Mouse (Mus musculus) erythroblast, embryonic 14.5 days (primary cell): ENCODE data around the gene Tlr4.

ENCODE experiments used
- GATA1 ChIP-seq: IDR thresholded peaks from 2 replicates; pipeline ENCODE4 v1.6.1; 2012; ENCODE audit warnings: low read length, inconsistent platforms, mixed read lengths
- TAL1 ChIP-seq: IDR thresholded peaks from 3 replicates; pipeline ENCODE4 v1.6.1; 2012; ENCODE audit warnings: low read length, inconsistent platforms, mixed read lengths

DNA sequence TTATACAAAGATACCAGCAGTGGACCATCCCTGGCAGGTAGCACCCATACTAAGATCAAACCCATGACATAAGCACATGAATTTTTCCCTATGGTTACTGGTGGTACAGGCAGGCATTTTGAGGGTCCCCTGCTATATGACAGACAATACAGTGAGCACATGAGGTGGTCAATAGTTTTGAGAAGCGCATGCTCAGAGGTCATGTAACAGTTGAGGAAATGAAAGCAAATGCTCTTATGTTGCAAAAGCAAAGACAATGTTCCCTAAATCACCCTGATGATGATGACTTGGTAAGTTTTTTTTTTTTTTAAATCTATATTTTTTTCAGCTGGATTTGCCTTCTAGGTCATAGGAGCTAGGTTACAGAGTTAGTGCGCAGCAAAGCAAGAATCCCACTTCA, 30.7 kb upstream of the Tlr4 start:
- TF ChIP-seq GATA1 (no peak), TAL1 (no peak)
